Mouse (Mus musculus) brain, embryonic 14.5 days (tissue): ENCODE measurements around the gene Wfdc1.

Experiments used
- CTCF ChIP-seq: fragments of 200-500 bp; IDR thresholded peaks from 2 replicates; pipeline ENCODE4 v1.5.1; 2012; ENCODE audit warnings: inconsistent platforms, mild to moderate bottlenecking, moderate library complexity, borderline replicate concordance; ENCODE audit not compliant: insufficient read depth, insufficient read length; ENCODE audit errors: extremely low read depth
- POLR2A ChIP-seq: fragments of 200-500 bp; IDR thresholded peaks from 2 replicates; pipeline ENCODE4 v1.6.1; 2012; ENCODE audit warnings: mild to moderate bottlenecking, inconsistent platforms, borderline replicate concordance; ENCODE audit not compliant: poor library complexity, insufficient read depth, insufficient read length, severe bottlenecking; ENCODE audit errors: extremely low read depth

GRCm38 (mm10) chr8:119656709-119657464 lies 9.3 kb upstream of the Wfdc1 start:
- TF ChIP-seq CTCF (peak; percentile 24; the same call in 1 of the 2 replicates), POLR2A (no peak)
